Mouse (Mus musculus): ENCODE data around the gene Tmem104.

The Tmem104 gene

DNA sequence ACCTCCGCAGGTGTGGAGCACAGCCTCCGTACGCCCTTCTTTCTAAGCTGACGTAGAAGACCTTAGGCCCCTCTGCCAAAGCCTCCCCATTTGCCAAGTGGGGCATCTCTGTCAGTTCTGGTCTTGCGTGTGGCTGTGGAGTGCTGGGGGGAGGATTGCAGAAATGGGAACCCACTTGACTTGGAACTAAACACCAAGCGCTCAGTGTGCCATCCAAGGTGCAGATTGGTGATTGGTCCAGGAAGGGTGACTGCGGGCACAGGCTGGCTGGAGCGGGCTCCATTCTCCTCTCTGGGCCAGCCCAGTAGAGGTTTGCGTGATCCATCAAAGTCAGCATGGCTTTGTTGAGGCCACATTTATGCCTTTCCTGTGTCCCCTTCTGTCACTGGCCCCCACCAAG is 15.5 kb downstream of the Tmem104 start:
- no peak for DNase-seq

DNA sequence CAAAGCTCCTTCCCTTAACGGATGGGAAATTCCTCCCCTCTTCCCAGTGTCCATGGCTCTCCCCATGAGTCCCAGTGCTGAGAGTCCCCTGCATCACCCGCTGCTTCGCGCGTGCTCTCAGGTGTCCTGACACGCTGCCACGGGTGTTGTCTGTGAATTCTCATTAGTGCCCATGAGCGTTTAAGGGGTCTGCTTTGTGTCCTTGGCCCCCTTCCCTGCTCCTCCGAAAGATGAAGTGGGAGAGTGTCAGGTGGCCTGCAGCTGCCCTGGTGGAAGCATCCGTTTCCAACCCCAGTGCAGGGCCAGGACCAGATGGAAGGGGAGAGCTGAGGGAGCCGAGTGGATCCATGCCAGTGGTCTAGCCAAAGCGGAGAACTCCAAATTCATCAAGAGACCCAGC is 20.8 kb downstream of the Tmem104 start:
- DNase-seq = no peak

DNA sequence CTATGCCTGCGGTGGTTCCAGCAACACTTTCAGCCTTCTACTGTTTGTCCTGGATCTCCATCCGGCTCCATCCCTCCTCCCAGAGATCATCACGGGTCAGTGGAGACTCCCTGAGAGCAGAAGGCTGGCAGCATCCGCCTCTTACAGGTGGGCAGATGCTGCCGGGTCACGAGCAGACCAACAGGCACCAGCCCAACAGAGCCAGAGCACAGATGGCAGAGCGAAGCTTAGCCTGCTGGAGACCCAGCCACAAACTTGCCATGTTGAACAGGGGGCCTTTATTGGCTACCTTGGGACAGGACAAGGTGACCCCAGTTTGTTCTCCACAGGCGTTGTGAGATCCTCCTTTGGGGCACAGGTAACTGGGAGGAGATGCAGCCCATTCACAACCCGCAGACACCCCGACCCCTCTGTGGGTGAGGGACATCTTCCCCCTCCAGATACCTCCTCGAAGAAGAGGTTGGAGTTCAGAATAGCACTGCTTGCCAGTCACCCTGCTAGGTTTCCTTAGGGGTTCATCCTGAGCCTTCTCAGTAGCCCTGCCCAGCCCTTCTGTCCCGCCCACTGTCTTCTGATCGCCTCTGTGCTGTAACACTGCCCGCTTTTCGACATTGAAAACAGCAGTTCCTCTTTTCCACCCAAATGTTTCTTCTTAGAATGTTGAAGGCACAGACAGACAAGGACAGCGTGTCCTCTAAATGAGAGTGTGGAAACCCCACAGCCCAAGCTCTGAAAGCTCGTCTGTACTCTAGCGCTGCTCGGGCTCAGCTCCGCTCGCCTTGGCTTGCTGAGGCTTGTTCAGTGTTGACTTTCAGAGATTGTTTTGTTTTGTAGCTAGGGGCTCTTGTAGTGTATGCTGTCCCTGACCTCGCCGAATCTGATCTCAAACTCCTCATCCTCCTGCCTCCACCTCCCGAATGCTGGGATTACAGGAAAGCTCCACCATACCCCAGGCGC is 21.8 kb downstream of the Tmem104 start:
- no peak for DNase-seq

DNA sequence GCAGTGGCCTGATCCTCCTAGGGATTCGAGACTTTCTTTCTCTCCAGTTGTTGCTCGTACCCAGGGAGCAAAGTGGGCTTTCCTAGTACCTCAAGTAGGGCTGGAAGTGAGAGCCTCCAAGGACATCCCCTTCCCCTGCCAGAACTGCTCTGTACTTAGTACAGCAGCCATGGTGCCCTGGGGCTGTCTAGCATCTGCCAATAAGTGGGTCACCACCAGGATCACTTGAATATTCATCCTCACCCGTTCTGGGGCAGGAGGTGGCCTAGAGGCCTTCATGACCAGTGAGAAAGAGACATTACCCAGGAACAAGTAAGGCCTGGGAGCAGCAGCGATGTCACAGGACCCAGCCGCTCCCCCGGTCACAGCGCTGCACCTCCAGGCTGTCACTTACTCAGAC is 22.7 kb downstream of the Tmem104 start:
- no peak for DNase-seq

DNA sequence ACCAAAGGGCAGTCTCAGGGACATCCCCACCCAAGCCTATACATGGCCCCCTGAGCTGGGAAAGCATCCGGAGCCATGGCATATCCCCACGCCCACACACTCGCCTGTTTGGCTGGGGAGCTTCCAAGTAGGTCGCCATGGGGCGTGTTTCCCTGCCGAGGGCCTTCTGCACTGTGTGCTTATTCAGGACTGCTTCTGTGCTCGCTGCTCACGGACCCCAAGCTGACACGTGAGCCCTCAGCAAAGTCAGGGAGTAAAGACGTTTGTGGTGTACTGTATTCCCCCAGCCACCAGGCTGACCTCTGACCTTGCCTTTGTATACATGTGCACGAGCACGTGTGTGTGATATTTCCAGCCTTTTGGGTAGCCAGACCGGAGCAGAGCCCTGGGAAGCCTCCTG is 24.8 kb downstream of the Tmem104 start:
- DNase-seq = peak; percentile 80

DNA sequence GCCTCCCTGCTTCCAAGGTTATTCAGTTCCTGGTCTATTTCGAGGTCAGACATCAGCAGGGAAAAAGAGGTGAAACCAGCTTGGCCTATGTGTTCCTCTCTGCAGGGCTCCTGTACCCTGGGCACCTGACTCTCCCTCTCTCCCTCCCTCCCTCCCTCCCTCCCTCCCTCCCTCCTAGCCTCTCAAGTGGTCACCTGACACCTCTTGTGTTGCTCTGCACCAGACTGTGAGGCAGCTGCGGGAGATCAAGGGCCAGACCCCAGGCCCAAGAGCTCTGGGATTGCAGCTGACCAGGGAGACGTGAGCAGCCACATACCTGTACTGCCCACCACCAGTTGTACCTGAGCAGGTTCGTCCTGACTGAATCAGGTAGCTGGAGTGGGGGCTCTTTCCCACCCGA is 27.8 kb downstream of the Tmem104 start:
- DNase-seq = no peak

DNA sequence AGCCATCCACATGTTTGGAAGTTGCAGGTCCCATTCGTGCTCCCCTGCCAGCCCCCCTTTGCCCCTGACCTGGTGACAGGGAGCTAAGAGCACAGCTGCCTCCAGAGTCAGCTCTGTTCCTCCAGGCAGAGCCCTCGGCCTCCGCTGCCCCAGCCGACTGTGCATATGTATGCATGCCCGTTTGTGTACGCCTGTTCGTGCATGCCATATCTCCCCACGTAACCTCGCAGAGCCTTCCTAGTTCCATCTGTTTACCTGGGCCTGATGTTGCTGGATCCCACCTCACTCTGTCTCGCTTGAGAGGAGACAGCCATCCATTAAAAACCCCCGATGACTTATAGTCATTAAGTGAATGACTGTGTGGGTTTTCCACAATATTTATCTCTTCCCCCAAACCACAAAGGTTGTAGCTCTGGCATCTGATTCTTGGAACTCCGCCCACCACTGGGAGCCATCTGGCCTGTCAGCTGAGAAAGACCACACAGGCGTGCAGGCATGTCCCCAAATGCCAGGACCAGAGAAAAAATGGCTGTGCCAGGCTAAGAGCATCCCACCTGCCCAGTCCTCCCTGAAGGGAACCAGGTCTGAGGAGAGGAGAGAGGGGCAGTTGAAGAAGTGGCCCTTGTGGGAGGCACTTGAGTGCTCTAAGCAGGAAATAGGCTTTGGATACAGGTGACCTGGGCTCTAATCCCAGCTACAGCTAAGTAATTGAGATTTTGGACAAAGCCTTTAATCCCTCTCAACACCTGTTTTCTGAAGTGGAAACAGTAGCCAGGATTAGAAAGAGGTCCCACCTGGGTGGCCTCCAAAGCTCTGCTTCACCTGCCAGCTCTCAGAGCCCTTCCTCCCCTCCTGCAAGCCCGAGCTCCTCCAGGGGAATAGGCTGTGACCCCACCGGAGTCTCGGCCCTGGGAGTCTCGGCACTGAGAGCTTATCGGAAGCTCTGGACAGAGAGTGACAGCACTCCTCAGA is 30.4 kb downstream of the Tmem104 start:
- DNase-seq = peak; percentile 95

DNA sequence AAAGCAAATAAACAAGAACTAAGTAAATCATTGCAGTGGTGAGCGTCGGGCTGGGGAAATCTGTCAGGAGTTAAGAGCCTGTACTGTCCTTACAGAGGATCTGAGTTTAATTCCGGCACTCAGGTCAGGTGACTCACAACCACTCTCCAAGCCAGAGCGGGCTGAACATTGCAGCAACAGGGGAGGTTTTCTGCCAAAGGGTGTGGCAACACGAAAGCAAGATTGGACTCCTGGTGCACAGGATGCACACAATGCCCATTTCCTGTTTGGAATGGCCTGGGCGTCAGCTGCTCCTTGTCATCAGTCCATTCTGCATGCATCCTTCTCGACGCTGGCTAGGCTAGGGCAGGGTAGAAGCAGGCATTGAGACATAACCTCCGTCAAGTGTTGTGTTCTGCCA is 32.0 kb downstream of the Tmem104 start:
- no peak for DNase-seq

DNA sequence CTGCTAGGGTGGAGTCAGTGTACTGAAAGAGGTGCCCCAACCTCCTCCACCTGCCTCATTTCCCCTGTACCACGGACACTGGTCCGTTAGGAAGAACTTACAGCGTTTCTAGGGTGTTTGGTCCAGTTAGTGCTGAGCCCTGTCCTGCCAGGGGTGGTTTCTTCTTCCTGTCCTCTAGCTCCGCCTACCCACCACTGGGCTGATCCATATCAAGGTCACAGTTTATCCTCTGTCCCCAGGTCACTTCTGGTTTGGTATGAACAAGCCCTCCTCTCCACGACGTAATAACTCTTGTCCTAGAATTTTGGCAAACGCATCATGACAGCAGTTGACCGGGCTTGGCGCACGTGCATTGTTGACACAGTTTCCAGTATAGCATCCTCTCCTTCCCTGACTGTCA is 32.4 kb downstream of the Tmem104 start:
- no peak for DNase-seq

DNA sequence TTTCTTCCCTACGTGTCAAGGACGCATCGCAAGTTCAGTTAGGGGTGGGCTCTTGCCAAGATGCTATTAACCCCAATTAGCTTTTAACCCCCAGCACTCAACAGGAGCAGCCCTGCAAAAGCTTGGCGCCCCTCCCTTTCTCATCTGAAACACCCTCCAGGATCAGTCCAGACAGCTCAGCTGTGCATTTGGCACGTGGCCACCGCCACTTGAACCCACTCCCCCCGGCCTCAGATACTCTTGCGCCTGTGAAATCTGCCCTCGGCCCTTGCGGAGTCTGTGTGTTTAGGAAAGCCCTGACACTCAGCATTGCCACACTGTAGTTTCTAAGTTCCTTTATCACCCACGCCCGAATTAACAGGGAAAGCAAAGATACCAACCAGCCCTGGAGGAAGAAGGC is 34.8 kb downstream of the Tmem104 start:
- DNase-seq = no peak

DNA sequence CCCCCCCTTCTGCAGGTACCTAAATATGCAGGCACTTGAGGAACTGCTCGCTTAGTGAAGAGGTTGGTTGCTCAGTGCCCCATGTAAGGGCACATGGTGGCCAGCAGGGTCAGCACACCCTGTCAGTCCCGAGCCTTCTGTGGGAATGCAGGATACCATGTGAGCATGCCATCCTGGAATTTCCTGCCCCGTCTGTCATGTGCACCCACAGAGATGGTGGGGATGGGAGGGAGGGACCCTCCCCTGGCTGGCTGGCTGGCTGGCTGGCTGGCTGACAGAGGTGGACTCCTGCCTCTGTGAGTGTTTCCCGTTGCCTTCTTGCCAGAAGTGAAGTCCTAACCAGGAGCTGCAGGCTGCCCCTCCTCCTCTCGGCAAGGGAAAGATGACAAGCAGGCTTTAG is 35.3 kb downstream of the Tmem104 start:
- DNase-seq = no peak

DNA sequence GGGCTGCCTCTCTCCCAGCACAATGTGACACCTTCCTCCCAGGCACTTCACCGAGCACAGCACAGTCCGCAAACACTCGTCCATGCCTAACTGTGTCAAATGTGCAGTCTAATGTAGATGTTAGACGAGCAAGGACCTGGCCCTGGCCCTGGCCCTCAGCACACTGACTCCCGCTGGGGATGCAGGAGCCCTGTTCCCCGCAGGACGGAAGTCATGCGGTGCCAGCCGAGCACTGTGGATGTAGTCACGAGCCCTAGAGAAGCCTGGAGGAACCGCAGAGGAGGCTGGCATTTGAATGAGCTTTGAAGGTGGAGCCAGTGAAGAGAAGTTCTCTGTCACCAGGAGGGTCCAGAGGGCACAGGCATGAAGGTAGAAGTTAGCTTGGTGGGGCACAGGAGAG is 36.2 kb downstream of the Tmem104 start:
- no peak for DNase-seq

DNA sequence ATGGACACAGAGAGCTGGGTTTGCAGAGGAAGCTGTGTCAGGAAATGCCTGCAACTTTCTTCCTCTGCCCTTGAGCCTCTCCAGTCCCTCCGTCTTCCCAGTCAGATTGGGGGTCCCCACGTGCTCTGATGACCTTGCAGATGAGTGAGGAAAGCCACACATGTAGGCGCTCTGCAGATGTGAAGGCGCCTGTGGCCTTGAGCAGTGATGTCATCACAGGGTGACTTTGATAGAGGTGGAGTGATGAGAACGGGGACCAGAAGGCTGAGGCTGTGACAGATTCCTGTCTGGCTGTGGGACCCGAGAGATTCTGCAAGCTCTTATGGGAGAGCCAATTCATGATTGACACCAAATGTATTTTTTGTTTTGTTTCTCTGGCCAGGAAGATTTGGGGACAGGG is 36.6 kb downstream of the Tmem104 start:
- no peak for DNase-seq

DNA sequence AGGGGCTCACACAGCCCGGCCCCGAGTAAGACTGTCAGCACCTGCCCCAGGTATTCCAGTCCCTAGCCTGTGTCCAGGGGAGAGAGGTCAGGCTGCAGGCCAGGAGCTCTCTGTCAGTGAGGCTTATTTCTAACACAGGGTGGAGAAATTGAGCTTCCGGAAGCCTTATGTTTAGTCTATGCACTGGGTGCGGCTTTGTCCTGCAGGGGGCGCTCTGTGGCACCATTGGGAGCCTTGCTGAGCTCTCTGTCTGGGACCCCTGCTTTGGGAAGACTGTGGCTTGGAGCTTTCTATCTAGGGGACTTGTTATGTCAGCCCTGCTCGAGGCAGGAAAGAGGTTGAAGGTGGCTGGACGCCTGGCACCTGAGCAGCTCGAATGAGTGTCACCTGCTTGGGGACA is 37.6 kb downstream of the Tmem104 start:
- DNase-seq = peak; percentile 74

DNA sequence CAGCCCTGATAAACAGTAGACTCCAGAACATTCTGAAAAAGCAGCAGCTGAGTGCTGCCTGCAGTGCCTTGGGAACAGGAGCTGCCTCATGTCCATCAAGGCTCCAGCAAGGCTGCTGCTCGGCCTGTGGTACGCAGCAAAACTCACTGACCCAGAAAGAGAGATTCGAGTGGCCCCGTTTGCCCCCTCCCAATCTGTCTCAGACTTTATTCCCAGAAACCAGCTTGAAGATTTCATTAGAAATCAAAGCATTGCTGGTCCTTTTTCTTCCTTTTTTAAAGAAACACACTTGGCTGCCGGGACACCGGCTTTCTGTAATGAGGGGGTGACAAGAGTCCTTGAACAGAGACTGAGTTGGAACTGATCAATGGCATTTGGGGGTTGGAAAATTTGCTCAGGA is 38.0 kb downstream of the Tmem104 start:
- DNase-seq = no peak

DNA sequence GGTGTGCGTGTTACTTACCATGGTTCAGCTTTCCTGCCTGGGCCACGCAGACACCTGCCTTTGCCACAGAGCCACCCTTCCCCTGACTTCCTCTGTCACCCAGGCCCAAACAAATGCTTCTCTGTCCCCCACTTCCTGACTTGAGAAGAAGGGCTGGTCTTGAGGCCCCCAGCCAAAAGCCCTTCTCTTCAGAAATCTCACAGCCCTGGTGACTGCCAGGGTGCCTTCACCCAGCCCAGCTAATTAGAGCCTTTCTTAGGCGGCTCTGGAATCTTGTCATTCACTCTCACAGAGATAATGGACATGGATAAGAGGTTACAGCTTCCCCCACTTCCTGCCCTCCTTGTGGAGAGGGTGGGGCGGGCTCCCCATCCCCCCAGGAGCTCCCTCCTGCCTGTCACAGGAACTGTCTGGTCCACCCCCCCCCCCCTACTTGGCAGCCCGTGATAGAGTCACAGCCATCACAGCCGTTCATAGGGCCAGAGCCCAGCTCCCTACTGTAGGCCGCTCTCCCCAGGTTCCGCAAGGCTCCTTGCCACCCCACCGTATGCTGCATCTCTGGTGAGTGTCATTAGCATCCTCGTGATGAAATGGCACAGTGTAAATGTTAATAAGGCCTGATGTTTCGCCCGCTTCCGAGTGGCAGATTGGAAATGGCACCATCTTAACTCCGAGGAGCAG is 39.7 kb downstream of the Tmem104 start:
- DNase-seq = no peak

DNA sequence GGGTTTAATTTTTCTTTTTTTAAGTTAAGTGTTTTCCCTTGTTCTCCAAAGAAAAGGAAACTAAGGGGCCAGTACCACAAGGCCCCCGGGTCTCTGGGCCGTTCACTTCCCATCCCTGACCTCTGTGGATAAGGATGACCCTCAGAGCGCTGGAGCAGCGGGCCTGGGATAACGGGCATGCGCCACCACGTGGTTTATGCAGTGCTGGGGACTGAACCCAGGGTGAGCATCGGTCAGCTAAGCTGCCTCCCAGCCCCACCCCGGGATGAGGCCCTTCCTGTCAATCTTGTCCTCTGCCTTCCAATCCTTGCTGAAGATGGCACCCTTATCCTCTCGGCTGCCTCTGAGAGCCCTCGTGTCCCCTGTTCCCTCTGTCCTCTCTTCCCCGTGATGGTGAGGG is 40.4 kb downstream of the Tmem104 start:
- DNase-seq = no peak

DNA sequence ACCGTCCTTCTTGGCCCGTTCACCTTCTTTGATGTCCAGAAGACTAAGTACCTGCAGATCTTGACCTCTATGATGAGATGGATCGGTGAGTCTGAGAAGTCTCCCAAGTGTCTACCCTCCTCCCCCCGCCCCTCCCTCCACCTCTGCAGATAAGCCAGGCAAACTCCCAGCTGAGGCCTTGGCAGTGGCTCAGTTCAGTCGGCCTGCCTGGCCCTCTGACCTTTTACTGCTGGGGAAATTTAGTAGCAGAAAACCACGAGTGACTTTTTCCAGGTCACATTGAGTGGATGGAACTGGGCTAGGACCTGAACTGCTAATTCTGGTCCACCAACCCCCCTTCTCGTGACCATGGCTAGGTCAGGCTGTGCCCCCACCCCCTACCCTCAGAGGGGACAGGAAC is 41.1 kb downstream of the Tmem104 start:
- DNase-seq = no peak

DNA sequence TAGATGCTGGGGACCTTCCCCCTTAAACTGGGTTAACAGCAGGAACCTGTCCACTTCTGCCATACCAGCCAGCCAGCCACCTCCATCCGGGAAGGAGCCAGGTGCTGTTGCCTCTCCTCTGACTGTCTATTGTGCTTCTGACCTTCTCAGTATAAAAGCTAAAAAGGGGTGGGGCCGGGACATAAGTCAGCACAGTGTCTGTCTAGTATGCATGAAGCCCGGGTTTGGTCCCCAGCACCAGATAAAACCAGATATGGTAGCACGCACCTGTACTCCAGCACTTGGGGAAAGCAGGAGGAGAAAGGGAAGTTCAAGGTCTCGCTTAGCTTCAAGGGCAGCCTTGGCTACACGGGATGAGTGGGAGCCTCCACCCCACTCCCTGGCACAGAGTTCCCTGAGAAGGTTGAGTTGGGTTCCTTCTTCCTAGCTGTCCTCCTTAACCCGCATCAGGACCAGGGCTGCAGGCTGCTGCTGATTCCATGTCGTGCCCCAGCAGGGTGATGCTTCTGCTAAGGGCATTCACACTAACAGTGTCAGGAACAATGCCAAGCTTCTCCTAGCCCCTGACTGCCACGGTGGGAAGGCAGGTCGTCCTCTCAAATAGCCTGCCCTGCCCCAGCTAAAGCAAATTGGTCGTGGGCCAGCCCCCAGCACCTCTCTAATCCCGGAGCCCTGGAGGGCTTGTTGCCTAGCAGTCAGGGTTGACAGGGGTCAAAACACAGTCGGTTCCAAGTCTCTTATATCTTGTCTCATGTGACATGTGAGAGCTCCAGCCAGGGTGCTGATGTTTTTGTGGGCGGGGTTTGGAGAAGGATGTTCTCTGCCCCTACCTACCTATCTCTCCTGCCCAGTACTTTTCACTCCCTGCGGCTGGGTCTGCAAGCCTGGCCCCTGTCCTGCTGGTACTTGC is 42.0 kb downstream of the Tmem104 start:
- no peak for DNase-seq

DNA sequence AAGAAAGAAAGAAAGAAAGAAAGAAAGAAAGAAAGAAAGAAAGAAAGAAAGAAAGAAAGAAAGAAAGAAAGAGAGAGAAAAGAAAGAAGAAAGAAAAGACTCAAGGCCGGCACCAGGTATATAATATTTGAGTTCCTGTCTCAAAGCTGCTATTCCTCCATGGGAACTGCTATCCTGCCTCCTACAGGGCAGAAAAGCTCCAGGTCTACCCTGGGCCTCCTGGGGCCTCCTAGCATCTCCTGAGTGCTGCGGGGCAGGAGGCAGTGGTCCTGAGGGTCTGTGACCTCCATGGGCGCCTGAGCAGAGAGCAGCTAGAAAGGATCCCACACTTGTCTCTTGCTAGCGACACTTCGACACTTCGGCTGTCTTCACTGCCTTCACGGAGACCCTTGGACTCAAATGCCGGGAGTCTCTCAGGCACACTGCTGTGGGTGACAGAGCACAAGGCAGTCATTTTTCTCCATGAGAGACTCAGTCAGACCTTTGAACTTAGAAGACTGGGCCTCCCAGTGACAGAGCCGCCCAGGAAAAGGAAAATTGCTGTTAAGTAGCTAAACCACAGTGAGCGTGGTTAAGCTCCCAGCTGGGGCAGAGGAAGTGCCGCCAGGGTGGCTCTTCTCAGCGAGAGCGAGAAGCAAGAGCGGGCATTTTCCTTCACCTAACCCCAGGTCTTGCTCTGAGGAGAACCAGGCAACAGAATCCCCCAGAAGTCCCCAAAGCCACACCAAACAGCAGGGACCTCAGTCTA is 44.1 kb downstream of the Tmem104 start:
- no peak for DNase-seq

DNA sequence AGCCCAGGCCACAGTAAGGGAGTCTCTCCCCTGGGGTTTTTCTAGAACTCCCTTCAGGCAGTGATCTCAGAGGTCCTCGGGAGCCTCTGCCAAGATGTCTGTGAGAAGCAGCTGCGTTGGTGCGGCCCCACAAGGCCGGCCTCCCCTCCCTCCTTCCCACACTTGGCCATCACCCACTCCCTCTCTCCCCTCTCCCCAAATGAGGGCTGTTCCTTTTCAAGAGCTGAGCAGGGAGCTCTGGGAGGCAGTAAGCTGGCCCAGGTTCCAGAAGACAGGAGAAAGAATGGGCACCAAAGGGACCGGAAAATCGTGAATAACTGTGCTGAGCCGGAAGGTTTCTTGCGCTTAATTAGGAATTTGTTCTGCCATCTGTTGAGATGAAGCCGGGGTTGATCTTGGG is 44.6 kb downstream of the Tmem104 start:
- no peak for DNase-seq

All from cerebellum, adult 8-10 months (tissue).